ENCODE assay signal across 10 mouse cellular contexts in genomic region chr4:133495711-133496110, GRCm38 (mm10). TPM values are rescaled to one million over a fixed set of nuclear protein-coding genes. Genes with fewer than 3 reads are reported as not detected.
DNase-seq lines count a peak whose midpoint lies in the region; ATAC-seq and TF ChIP-seq lines count a peak whose summit lies in the region.
"Had no signal": no experiment of that assay in that cellular context is flagged by ENCODE, and none has a peak within 500 bp of the region (broad histone marks: within the 10 kb centered on the region; RNA-seq: fewer than 3 reads in every experiment).

No protein-coding gene starts in this region.

- TF ChIP-seq POLR2A in olfactory bulb, adult 2 months (IDR thresholded peaks at IDR 0.05; ENCODE audit: insufficient read depth, low read depth, low read length), result no peak

- TF ChIP-seq EP300 in heart, postnatal 0 days (IDR thresholded peaks at IDR 0.05; ENCODE audit: low read depth), result no peak
- no peak for TF ChIP-seq EP300 in lung, postnatal 0 days (IDR thresholded peaks at IDR 0.05)

- DNase-seq in heart, postnatal 0 days (ENCODE audit: low spot score), result no peak
- DNase-seq in heart, postnatal 25 days (ENCODE audit: low spot score), result no peak
- DNase-seq in lung, postnatal 4 days, result peak; percentile 36 to 40
- no peak for DNase-seq in lung, postnatal 0 days (ENCODE audit: low spot score)
- peak; percentile 73 for DNase-seq in cerebellum, adult 11-12 months
- no peak for DNase-seq in left cerebral cortex, adult 9 months (ENCODE audit: low spot score in 2 of 2)

- peak; percentile 13; the same call in 1 of the 2 replicates for TF ChIP-seq CTCF in heart, postnatal 0 days (IDR thresholded peaks at IDR 0.05; ENCODE audit: low read depth)
- TF ChIP-seq CTCF in lung, postnatal 0 days (IDR thresholded peaks at IDR 0.05), result no peak; the same call in 1 of the 2 replicates
- TF ChIP-seq CTCF in olfactory bulb, adult 2 months (IDR thresholded peaks at IDR 0.05; ENCODE audit: insufficient read depth, low read depth, low read length), result no peak

- no peak overlapping the region for H3K9ac ChIP-seq in heart, postnatal 0 days (replicated peaks; ENCODE audit: low read depth, low read length)
- H3K9ac ChIP-seq in lung, postnatal 0 days (replicated peaks; ENCODE audit: low read depth), result no peak overlapping the region
- H3K9ac ChIP-seq: liver, embryonic 15.5 days had no signal

- intact Hi-C loops in heart, postnatal 25 days (cut with DNase I), result loop anchor here (2.0 kb wide), 2 partner anchors 17 to 71 kb away; no protein-coding TSS in a partner anchor

- no peak overlapping the region for H3K4me2 ChIP-seq in heart, postnatal 0 days (ENCODE audit: low read depth, low read length)
- no peak overlapping the region for H3K4me2 ChIP-seq in lung, postnatal 0 days (replicated peaks; ENCODE audit: low read depth, low read length)
- H3K4me2 ChIP-seq: liver, embryonic 15.5 days had no signal

- 20% methylated on average over 7 of the region's 7 CpGs for WGBS in heart, postnatal 0 days
- WGBS in lung, postnatal 0 days, result 32% methylated on average over 7 of the region's 7 CpGs
- 36% methylated on average over 7 of the region's 7 CpGs for WGBS in olfactory bulb, adult 2 months

- no peak overlapping the region for H3K27ac ChIP-seq in heart, postnatal 0 days (ENCODE audit: low read depth)
- no peak overlapping the region for H3K27ac ChIP-seq in lung, postnatal 0 days (ENCODE audit: low read length)
- H3K27ac ChIP-seq in olfactory bulb, adult 2 months (ENCODE audit: insufficient read depth, low read depth, low read length), result no peak overlapping the region
- H3K27ac ChIP-seq: liver, embryonic 15.5 days had no signal

- no peaks in the 10 kb centered on the region for H3K9me3 ChIP-seq in heart, postnatal 0 days (replicated peaks; ENCODE audit: control insufficient read depth, low read length)
- H3K9me3 ChIP-seq in lung, postnatal 0 days (ENCODE audit: low read length), result no peaks in the 10 kb centered on the region
- H3K9me3 ChIP-seq: liver, embryonic 15.5 days had no signal

- ATAC-seq in heart, postnatal 0 days (ENCODE audit: insufficient read depth, low read depth), result no peak
- ATAC-seq in lung, postnatal 0 days, result no peak

- H3K4me1 ChIP-seq in heart, postnatal 0 days (ENCODE audit: control insufficient read depth, insufficient read depth), result peaks cover 25% of the 10 kb centered on the region
- H3K4me1 ChIP-seq in lung, postnatal 0 days (ENCODE audit: insufficient read depth, low read depth, low read length), result peaks cover 17% of the 10 kb centered on the region
- peaks cover 23% of the 10 kb centered on the region for H3K4me1 ChIP-seq in olfactory bulb, adult 2 months (ENCODE audit: control insufficient read depth, insufficient read depth, low read length)

- H3K4me3 ChIP-seq in heart, postnatal 0 days (ENCODE audit: low read depth, low read length), result no peak overlapping the region
- no peak overlapping the region for H3K4me3 ChIP-seq in lung, postnatal 0 days (ENCODE audit: low read depth, low read length)
- peak overlapping the region; percentile 7; the same call in 1 of the 2 replicates for H3K4me3 ChIP-seq in olfactory bulb, adult 2 months (ENCODE audit: insufficient read depth, low read depth, low read length)
- H3K4me3 ChIP-seq: liver, embryonic 15.5 days had no signal

- H3K36me3 ChIP-seq in heart, postnatal 0 days (replicated peaks; ENCODE audit: control insufficient read depth, insufficient read depth, low read length), result no peaks in the 10 kb centered on the region
- H3K36me3 ChIP-seq in lung, postnatal 0 days (ENCODE audit: insufficient read depth, low read length), result no peaks in the 10 kb centered on the region
- H3K36me3 ChIP-seq: G1E; liver, embryonic 15.5 days had no signal

- H3K27me3 ChIP-seq in heart, postnatal 0 days (ENCODE audit: control insufficient read depth, insufficient read depth, low read length), result peaks cover 52% of the 10 kb centered on the region
- H3K27me3 ChIP-seq in lung, postnatal 0 days (replicated peaks; ENCODE audit: insufficient read depth, low read length), result peaks cover 45% of the 10 kb centered on the region

RNA-seq across cellular contexts. Expression of gene Trnp1, which starts 2.6 kb away (rescaled TPM):
- total RNA-seq in heart, postnatal 0 days (2014; rRNA removed; ENCODE audit: low replicate concordance), result 4.1 and 9.8 TPM in 2 replicates
- 1.8 and 2.7 TPM in 2 replicates for polyA plus RNA-seq in heart, postnatal 0 days (2015; fragmentation: Nextera tagmentation; extraction: Ambion mirVana)
- total RNA-seq in heart, postnatal 25 days (2021), result 1 to 10 TPM; 2.2 to 4.3 TPM
- 1.1 and 1.4 TPM in 2 replicates for polyA plus RNA-seq in lung, postnatal 0 days (2015; fragmentation: Nextera tagmentation; extraction: Ambion mirVana)
- not detected in 2 replicates for polyA plus RNA-seq in olfactory bulb, adult 2 months (2012; ENCODE audit: insufficient read depth, insufficient read length, low replicate concordance, missing spikeins)
- polyA plus RNA-seq: G1E had no signal

RNA-seq across cellular contexts. Expression of gene Tent5b, which starts 15.8 kb away (rescaled TPM):
- 33.3 and 48.2 TPM in 2 replicates for total RNA-seq in heart, postnatal 0 days (2014; rRNA removed; ENCODE audit: low replicate concordance)
- polyA plus RNA-seq in heart, postnatal 0 days (2015; fragmentation: Nextera tagmentation; extraction: Ambion mirVana), result 0.78 and 1.4 TPM in 2 replicates
- total RNA-seq in heart, postnatal 25 days (2021), result 1 to 10 TPM; 2.5 to 4.0 TPM
- 11.0 and 19.1 TPM in 2 replicates for polyA plus RNA-seq in lung, postnatal 0 days (2015; fragmentation: Nextera tagmentation; extraction: Ambion mirVana)
- not detected in 2 replicates for polyA plus RNA-seq in olfactory bulb, adult 2 months (2012; ENCODE audit: insufficient read depth, insufficient read length, low replicate concordance, missing spikeins)
- total RNA-seq: G1E had no signal
- polyA plus RNA-seq: G1E had no signal

RNA-seq across cellular contexts. Expression of gene Kdf1, which starts 23.1 kb away (rescaled TPM):
- total RNA-seq in heart, postnatal 0 days (2014; rRNA removed; ENCODE audit: low replicate concordance), result not detected in 2 replicates
- 0.16 and 0.30 TPM in 2 replicates for polyA plus RNA-seq in heart, postnatal 0 days (2015; fragmentation: Nextera tagmentation; extraction: Ambion mirVana)
- not detected for total RNA-seq in heart, postnatal 25 days (2021)
- 24.8 TPM in 2 replicates for polyA plus RNA-seq in lung, postnatal 0 days (2015; fragmentation: Nextera tagmentation; extraction: Ambion mirVana)
- not detected in 2 replicates for polyA plus RNA-seq in olfactory bulb, adult 2 months (2012; ENCODE audit: insufficient read depth, insufficient read length, low replicate concordance, missing spikeins)
- total RNA-seq: G1E had no signal
- polyA plus RNA-seq: G1E had no signal

RNA-seq across cellular contexts. Expression of gene Nudc, which starts 50.1 kb away (rescaled TPM):
- 29.2 and 42.1 TPM in 2 replicates for total RNA-seq in heart, postnatal 0 days (2014; rRNA removed; ENCODE audit: low replicate concordance)
- polyA plus RNA-seq in heart, postnatal 0 days (2015; fragmentation: Nextera tagmentation; extraction: Ambion mirVana), result 146 and 152 TPM in 2 replicates
- 10 to 100 TPM; 66.9 to 67.9 TPM for total RNA-seq in heart, postnatal 25 days (2021)
- polyA plus RNA-seq in lung, postnatal 0 days (2015; fragmentation: Nextera tagmentation; extraction: Ambion mirVana), result 130 and 154 TPM in 2 replicates
- polyA plus RNA-seq in olfactory bulb, adult 2 months (2012; ENCODE audit: insufficient read depth, insufficient read length, low replicate concordance, missing spikeins), result 355 TPM in 1 of 2 replicates, not detected in the other

RNA-seq across cellular contexts. Expression of gene Nr0b2, which starts 57.5 kb away (rescaled TPM):
- total RNA-seq in heart, postnatal 0 days (2014; rRNA removed; ENCODE audit: low replicate concordance), result 11.1 and 36.4 TPM in 2 replicates
- polyA plus RNA-seq in heart, postnatal 0 days (2015; fragmentation: Nextera tagmentation; extraction: Ambion mirVana), result 30.8 and 32.2 TPM in 2 replicates
- total RNA-seq in heart, postnatal 25 days (2021), result 10 to 100 TPM; 18.1 to 20.0 TPM
- 0.37 and 0.39 TPM in 2 replicates for polyA plus RNA-seq in lung, postnatal 0 days (2015; fragmentation: Nextera tagmentation; extraction: Ambion mirVana)
- polyA plus RNA-seq in olfactory bulb, adult 2 months (2012; ENCODE audit: insufficient read depth, insufficient read length, low replicate concordance, missing spikeins), result not detected in 2 replicates
- total RNA-seq: G1E; layer of hippocampus, adult 8-10 months had no signal

Comparison
In these comparisons a context has a peak if more than half of its experiments do, and no peak if none do; other contexts are left out.
1. DNase-seq: peak in lung, postnatal 4 days (2 of 2) and cerebellum, adult 11-12 months (single experiment); none in heart, postnatal 0 days (single experiment), heart, postnatal 25 days (single experiment), lung, postnatal 0 days (single experiment) and left cerebral cortex, adult 9 months (0 of 2).
2. RNA of gene Kdf1, which starts 23.1 kb away (polyA plus RNA-seq): 24.8 TPM in lung, postnatal 0 days; 0.16 to 0.30 TPM in heart, postnatal 0 days and not detected in olfactory bulb, adult 2 months; every median in the first group is over 10 times any median in the second.